Mouse (Mus musculus): Measurements from ENCODE around the gene Nod2. TPM values are rescaled to one million over a fixed set of nuclear protein-coding genes. Genes with fewer than 3 reads are reported as not detected.
A peak's percentile ranks its signal among the peaks of the same experiment; 100 is the strongest.

Nod2 gene
- polyA plus RNA-seq, 1 experiment from 2014 or later: 0.10 TPM

DNA sequence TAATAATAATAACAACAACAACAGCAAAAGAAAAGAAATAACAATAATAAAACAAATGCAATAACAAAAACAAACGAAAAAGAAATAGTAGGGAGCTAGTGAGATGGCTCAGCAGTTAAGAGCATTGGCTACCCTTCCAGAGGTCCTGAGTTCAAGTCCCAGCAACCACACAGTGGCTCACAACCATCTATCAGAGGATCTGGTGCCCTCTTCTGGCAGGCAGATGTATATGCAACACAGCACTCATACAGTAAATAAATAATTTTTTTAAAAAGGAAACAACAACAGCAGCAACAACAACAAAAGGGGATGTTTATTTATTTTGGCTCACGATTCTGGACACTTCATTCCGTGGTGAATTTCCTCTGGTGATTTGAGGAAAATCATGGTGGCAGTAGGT is 27.6 kb upstream of the Nod2 start:
- H3K9me3 ChIP-seq (replicated peaks): no peaks in the 10 kb centered on the region
- no peak overlapping the region for H3K4me2 ChIP-seq
- no peak for ATAC-seq (ENCODE audit: insufficient number of reproducible peaks, low FRiP score)
- no peak overlapping the region for H3K4me3 ChIP-seq
- H3K27ac ChIP-seq (ENCODE audit: poor library complexity, severe bottlenecking): no peak overlapping the region
- H3K36me3 ChIP-seq: no peaks in the 10 kb centered on the region
- peaks cover 58% of the 10 kb centered on the region for H3K27me3 ChIP-seq (replicated peaks)
- no peaks in the 10 kb centered on the region for H3K4me1 ChIP-seq (replicated peaks)
- 64% methylated on average over 3 of the region's 3 CpGs for WGBS
- H3K9ac ChIP-seq: no peak overlapping the region

DNA sequence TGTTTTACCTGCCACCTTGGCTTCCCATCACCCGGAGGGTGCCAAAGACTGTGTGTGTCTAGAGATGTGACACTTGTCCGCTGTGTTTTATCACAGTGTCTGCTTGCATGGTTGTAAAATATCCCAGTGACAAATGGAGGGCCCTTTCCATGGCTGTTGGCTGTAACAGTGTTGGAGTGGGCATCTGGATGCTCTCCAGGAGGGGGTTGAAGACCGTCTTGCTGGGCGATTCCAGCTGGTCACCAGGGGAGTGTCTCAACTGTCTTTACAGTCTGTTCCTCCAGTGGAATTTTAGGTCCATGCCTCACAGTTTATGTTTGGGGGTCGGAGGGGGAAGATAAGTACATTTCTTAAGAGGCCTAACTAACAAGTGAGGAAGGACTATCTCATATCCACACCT is 26.2 kb upstream of the Nod2 start:
- Histone ChIP-seq H3K4me2 (no peak overlapping the region), H3K9ac (no peak overlapping the region), H3K4me3 (no peak overlapping the region), H3K27me3 (replicated peaks) (peaks cover 61% of the 10 kb centered on the region), H3K27ac (ENCODE audit: poor library complexity, severe bottlenecking) (no peak overlapping the region), H3K9me3 (replicated peaks) (no peaks in the 10 kb centered on the region), H3K36me3 (no peaks in the 10 kb centered on the region), H3K4me1 (replicated peaks) (no peaks in the 10 kb centered on the region)
- whole genome bisulfite sequencing: 54% methylated on average over 5 of the region's 5 CpGs
- no peak for ATAC-seq (ENCODE audit: insufficient number of reproducible peaks, low FRiP score)

DNA sequence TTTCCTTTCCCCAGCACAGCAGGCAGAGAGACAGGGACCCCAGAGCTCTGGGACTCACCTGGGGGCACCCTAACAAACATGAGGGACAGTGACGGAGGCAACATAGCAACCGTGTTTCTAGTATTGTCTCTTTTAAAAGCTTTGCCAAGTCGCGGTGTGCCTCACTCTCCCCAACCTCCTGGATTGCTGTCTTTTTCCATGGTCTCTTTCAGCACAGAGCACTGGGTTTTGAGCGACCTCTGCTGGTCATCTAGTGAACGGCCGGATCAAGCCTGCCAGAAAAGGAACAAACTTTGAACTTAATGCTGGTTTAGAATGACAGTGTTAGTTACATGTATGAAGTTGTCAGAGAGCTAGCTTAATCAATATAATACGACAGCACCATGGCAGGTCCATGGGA is 25.7 kb upstream of the Nod2 start:
- WGBS: 1% methylated on average over 8 of the region's 8 CpGs
- peaks cover 64% of the 10 kb centered on the region for H3K27me3 ChIP-seq (replicated peaks)
- ATAC-seq (ENCODE audit: insufficient number of reproducible peaks, low FRiP score): no peak

DNA sequence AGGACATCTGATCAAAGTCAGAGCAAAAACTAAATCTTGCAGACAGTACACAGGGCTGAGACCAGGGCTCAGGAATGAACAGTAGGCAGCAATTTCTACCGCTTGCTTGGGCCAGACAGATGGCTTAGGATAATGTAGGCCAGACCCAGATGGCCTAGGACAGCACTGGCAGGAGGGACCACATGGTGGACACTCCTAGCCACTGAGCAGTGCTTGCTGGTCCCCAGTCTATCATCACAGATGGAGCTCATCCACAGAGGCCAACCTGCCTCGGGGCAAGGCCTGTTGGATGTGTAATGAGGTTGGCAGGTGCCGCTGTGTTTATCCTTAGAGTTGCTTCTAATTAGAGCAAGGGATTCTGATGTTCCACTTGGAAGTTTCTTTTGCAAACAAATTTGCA is 23.8 kb upstream of the Nod2 start:
- no peak overlapping the region for H3K9ac ChIP-seq
- no peak overlapping the region for H3K27ac ChIP-seq (ENCODE audit: poor library complexity, severe bottlenecking)
- H3K9me3 ChIP-seq (replicated peaks): no peaks in the 10 kb centered on the region
- no peak for ATAC-seq (ENCODE audit: insufficient number of reproducible peaks, low FRiP score)
- no peak overlapping the region for H3K4me3 ChIP-seq
- H3K4me1 ChIP-seq (replicated peaks): peaks cover 6% of the 10 kb centered on the region; the same call in 1 of the 2 replicates
- WGBS: 79% methylated on average over 3 of the region's 3 CpGs
- H3K27me3 ChIP-seq (replicated peaks): peaks cover 64% of the 10 kb centered on the region
- no peaks in the 10 kb centered on the region for H3K36me3 ChIP-seq
- no peak overlapping the region for H3K4me2 ChIP-seq

More for the DNA sequence above, 25.7 kb upstream of the Nod2 start:
- no peak overlapping the region for H3K4me3 ChIP-seq
- no peaks in the 10 kb centered on the region for H3K9me3 ChIP-seq (replicated peaks)
- H3K4me2 ChIP-seq: no peak overlapping the region
- no peaks in the 10 kb centered on the region for H3K36me3 ChIP-seq
- no peak overlapping the region for H3K9ac ChIP-seq
- no peaks in the 10 kb centered on the region for H3K4me1 ChIP-seq (replicated peaks)
- no peak overlapping the region for H3K27ac ChIP-seq (ENCODE audit: poor library complexity, severe bottlenecking)

DNA sequence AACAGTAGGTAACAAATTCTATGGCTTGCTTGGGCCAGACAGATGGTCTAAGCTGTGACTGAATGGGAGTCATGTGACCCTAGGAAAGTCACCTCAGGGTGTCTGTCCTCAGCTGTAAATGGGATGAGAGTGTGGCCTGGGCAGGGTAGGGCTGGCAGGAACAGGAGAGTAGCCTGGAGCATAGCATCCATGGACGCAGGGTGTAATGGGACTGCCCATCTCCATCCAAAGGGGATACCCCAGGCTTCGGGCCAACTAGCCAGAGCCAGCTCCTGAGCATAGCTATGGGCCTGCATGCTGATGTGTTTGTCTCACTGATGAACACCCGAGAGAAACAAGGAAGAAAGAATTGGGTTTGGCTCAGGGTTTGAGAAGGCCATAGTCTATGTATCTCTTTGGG is 22.8 kb upstream of the Nod2 start:
- WGBS: 71% methylated on average over 3 of the region's 3 CpGs
- Histone ChIP-seq H3K9me3 (replicated peaks) (no peaks in the 10 kb centered on the region), H3K36me3 (no peaks in the 10 kb centered on the region), H3K27ac (ENCODE audit: poor library complexity, severe bottlenecking) (no peak overlapping the region), H3K27me3 (replicated peaks) (peaks cover 73% of the 10 kb centered on the region), H3K4me2 (no peak overlapping the region), H3K4me1 (replicated peaks) (peaks cover 6% of the 10 kb centered on the region; the same call in 1 of the 2 replicates), H3K9ac (no peak overlapping the region), H3K4me3 (no peak overlapping the region)
- no peak for ATAC-seq (ENCODE audit: insufficient number of reproducible peaks, low FRiP score)

DNA sequence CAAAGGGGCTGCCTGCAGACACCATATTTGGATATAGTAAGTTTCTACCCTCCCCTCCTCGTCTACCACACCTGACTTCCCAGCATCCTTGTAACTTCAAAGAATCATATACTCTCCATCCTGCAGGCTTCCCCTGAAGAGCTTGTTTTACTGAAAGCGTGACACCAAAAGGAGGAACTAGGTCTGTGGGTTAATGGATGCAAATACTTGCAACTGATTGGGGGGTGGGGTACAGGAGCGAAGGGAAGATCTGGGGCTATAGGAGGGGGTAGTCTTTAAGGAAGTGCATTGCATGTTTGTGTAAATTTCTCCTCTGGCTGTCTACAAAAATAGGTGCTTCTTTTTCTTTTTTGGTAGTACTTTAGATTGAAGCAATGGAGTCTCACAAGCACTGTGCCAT is 20.7 kb upstream of the Nod2 start:
- no peak overlapping the region for H3K4me2 ChIP-seq
- peaks cover 6% of the 10 kb centered on the region; the same call in 1 of the 2 replicates for H3K4me1 ChIP-seq (replicated peaks)
- ATAC-seq (ENCODE audit: insufficient number of reproducible peaks, low FRiP score): no peak
- H3K4me3 ChIP-seq: no peak overlapping the region; the same call in 1 of the 2 replicates
- H3K27ac ChIP-seq (ENCODE audit: poor library complexity, severe bottlenecking): no peak overlapping the region
- no peaks in the 10 kb centered on the region for H3K9me3 ChIP-seq (replicated peaks)
- H3K9ac ChIP-seq: no peak overlapping the region
- 55% methylated on average over 3 of the region's 3 CpGs for WGBS
- peaks cover 63% of the 10 kb centered on the region for H3K27me3 ChIP-seq (replicated peaks)
- H3K36me3 ChIP-seq: no peaks in the 10 kb centered on the region

DNA sequence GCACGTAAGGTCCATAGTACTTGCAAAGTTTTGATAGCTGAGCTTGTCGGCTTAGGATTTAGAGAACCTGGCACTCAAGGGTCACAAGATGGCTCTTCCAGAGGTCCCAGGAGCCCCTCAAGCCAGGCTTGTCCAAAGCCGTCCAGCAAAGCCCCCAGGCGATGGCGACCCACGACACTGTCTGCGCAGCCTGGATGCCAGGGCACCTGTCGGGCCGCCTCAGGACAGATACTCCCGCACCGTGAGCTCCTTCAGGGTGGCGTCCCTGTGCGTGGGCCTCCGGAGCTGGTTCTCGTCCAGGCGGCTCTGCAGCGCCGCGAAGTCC is 20.2 kb upstream of the Nod2 start:
- H3K36me3 ChIP-seq: no peaks in the 10 kb centered on the region
- no peaks in the 10 kb centered on the region for H3K9me3 ChIP-seq (replicated peaks)
- H3K27ac ChIP-seq (ENCODE audit: poor library complexity, severe bottlenecking): no peak overlapping the region
- H3K9ac ChIP-seq: peak overlapping the region; percentile 72
- H3K4me1 ChIP-seq (replicated peaks): peaks cover 6% of the 10 kb centered on the region; the same call in 1 of the 2 replicates
- WGBS: 9% methylated on average over 19 of the region's 19 CpGs
- H3K27me3 ChIP-seq (replicated peaks): peaks cover 62% of the 10 kb centered on the region
- ATAC-seq (ENCODE audit: insufficient number of reproducible peaks, low FRiP score): no peak
- H3K4me3 ChIP-seq: peak overlapping the region; percentile 59
- peak overlapping the region; percentile 96 for H3K4me2 ChIP-seq

DNA sequence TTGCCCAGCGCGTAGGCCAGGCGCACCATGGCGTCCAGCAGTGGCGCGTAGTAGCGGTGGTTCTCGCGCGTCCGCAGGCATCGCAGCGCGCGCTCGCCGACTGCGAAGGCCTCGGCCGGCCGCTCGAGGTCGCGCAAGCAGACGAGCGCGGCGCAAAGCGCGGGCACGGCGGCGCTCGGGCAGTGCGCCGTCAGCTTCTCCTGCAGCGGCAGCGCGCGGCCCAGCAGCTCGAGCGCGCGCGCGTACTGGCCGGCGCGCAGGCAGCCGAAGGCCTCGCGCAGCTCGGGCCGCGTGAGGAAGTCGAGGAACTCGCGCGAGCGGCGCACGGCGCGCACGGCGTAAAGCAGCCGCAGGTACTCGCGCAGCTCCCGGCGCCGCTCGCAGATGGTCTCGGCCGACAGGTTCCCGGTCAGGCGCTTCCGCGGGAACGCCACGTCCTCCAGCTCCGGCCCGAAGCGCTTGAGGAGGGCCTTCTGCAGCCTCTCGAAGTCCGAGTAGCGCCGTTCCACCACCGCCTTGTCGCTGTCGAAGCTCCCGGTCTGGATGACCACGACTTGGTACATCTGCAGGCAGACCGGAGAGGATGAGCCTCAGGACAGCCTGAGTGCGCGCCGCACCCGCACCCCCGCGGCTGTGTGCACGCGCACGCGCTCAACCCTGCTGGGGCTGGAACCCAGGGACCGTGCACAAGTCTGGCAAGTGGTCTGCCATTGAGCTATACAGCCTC is 19.7 kb upstream of the Nod2 start:
- Histone ChIP-seq H3K36me3 (no peaks in the 10 kb centered on the region), H3K27me3 (replicated peaks) (peaks cover 57% of the 10 kb centered on the region), H3K4me3 (peak overlapping the region; percentile 59), H3K9me3 (replicated peaks) (no peaks in the 10 kb centered on the region), H3K4me2 (peak overlapping the region; percentile 96), H3K4me1 (replicated peaks) (peaks cover 6% of the 10 kb centered on the region; the same call in 1 of the 2 replicates), H3K9ac (peak overlapping the region; percentile 72), H3K27ac (ENCODE audit: poor library complexity, severe bottlenecking) (no peak overlapping the region)
- under 1% methylated on average over 105 of the region's 105 CpGs for WGBS
- ATAC-seq (ENCODE audit: insufficient number of reproducible peaks, low FRiP score): peak; percentile 64

DNA sequence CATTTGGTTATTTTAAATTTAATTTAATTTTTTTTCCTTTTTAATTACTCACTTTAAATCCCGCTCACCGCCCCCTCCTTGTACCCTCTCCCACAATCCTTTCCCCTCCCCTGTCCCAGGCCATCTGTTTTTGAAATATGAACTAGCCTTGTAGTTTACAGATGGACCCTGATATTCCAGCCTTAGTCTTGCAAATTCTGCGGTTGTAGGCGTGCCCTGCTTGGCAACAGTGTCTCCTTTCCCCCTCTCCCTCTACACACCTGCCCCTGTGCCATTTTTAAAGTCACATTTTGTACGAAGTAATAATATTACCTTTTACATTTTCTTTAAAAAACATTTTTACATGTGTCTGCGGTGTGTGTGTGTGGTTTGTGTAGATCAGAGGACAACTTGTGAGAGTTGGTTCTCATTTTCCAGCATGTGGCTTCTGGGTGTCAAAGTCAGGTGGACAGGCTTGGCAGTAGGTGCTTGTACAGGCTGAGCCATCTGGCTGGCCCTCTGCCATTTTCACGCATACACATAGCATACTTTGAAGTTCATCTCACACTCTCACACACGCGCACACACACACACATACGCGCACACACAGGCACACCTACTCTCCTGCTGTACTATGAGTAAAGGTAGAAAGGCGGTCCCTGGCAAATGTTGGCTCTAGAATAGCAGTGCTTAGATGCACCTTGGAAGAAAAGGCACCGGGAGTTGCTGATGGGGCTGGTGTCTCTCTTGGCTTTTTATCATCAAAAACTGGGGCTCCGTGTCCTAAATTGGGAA is 18.9 kb upstream of the Nod2 start:
- 59% methylated on average over 14 of the region's 14 CpGs for WGBS
- Histone ChIP-seq H3K27ac (ENCODE audit: poor library complexity, severe bottlenecking) (no peak overlapping the region), H3K27me3 (replicated peaks) (peaks cover 49% of the 10 kb centered on the region), H3K9ac (peak overlapping the region; percentile 72), H3K36me3 (no peaks in the 10 kb centered on the region), H3K4me3 (peak overlapping the region; percentile 59), H3K4me2 (peak overlapping the region; percentile 96), H3K4me1 (replicated peaks) (peaks cover 6% of the 10 kb centered on the region; the same call in 1 of the 2 replicates), H3K9me3 (replicated peaks) (no peaks in the 10 kb centered on the region)
- peak; percentile 1; the same call in 1 of the 2 replicates for ATAC-seq (ENCODE audit: insufficient number of reproducible peaks, low FRiP score)

DNA sequence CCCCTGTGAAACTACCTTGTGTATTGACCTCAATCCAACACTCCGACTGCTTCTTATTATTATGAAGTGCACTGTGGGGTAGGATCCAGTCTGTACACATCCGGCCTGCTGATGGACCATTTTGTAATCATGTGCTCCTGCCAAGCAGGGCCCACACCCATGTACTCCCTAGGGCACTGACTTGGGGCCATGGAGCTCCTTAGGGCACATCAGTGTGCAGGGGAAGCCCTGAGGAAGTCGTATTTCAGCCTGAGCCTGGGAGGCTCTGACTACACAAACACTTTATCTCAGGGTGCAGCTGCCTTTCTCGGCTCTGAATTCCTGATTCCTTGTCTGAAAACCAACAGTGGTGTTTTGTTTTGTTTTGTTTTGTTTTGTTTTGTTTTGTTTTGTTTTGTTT is 16.9 kb upstream of the Nod2 start:
- no peaks in the 10 kb centered on the region for H3K9me3 ChIP-seq (replicated peaks)
- ATAC-seq (ENCODE audit: insufficient number of reproducible peaks, low FRiP score): no peak
- H3K36me3 ChIP-seq: no peaks in the 10 kb centered on the region
- 62% methylated on average over 4 of the region's 4 CpGs for WGBS
- no peak overlapping the region for H3K4me3 ChIP-seq
- peaks cover 6% of the 10 kb centered on the region; the same call in 1 of the 2 replicates for H3K4me1 ChIP-seq (replicated peaks)
- H3K27ac ChIP-seq (ENCODE audit: poor library complexity, severe bottlenecking): no peak overlapping the region
- peaks cover 33% of the 10 kb centered on the region for H3K27me3 ChIP-seq (replicated peaks)
- H3K4me2 ChIP-seq: no peak overlapping the region
- no peak overlapping the region for H3K9ac ChIP-seq

DNA sequence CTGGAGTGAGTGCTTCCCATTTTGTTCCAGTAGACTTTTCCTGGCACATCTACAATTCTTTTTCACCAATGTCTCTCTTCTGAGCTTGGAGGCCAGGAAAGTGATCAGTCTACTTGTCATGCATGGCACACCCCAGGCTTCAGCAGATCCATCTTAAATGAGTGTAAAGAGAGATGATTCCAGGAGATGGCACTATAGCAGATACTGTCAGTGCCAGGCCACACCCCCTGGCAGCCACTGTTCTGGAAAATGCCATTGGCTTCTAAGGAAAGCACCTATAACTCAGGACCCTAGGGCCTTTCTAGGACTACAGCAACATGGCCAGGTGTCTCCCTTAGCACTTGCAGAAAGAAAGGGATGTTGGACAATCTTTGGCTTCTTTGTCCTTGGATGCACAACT is 16.0 kb upstream of the Nod2 start:
- peaks cover 25% of the 10 kb centered on the region for H3K27me3 ChIP-seq (replicated peaks)
- no peaks in the 10 kb centered on the region for H3K9me3 ChIP-seq (replicated peaks)
- H3K27ac ChIP-seq (ENCODE audit: poor library complexity, severe bottlenecking): no peak overlapping the region
- H3K36me3 ChIP-seq: no peaks in the 10 kb centered on the region
- H3K9ac ChIP-seq: no peak overlapping the region
- no peak for ATAC-seq (ENCODE audit: insufficient number of reproducible peaks, low FRiP score)
- no peak overlapping the region for H3K4me2 ChIP-seq
- peaks cover 6% of the 10 kb centered on the region; the same call in 1 of the 2 replicates for H3K4me1 ChIP-seq (replicated peaks)
- no peak overlapping the region for H3K4me3 ChIP-seq
